ENCODE assay signal across 27 mouse cellular contexts in the genomic region with DNA sequence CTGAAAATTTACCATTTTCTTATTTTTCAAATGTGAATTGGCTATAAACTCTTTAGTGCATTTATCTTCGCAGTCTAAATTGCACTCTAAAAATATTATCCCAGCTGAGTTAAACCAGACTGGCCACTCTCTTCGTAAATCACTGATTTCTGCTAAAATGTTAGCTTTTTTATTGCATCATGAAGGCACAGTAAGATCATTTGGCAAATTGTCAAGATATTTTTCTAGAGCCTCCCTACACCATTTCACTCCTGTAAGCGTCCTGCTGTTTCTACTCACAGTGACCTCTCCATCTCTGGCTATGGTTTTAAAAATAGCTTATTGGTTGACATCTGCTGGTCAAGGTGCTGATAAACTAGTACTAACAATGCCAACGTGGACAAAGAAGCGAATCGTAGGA. TPM values are rescaled to one million over a fixed set of nuclear protein-coding genes. Genes with fewer than 3 reads are reported as not detected.
DNase-seq lines count a peak whose midpoint lies in the region; ATAC-seq and TF ChIP-seq lines count a peak whose summit lies in the region.
"Had no signal": no experiment of that assay in that cellular context is flagged by ENCODE, and none has a peak within 500 bp of the region (broad histone marks: within the 10 kb centered on the region; RNA-seq: fewer than 3 reads in every experiment).

No protein-coding gene starts in this region.

- no peak for ATAC-seq in heart, embryonic 13.5 days (ENCODE audit: extremely low read depth, insufficient number of reproducible peaks, low FRiP score, low TSS enrichment)
- no peak for ATAC-seq in kidney, embryonic 14.5 days (ENCODE audit: low FRiP score, low TSS enrichment)
- no peak for ATAC-seq in liver, postnatal 0 days
- ATAC-seq: forebrain, embryonic 15.5 days; Patski had no signal

- 49% methylated on average over 6 of the region's 6 CpGs for WGBS in heart, embryonic 13.5 days
- 61% methylated on average over 6 of the region's 6 CpGs for WGBS in kidney, embryonic 14.5 days
- WGBS in liver, adult 2 months, result 48% methylated on average over 6 of the region's 6 CpGs
- WGBS in liver, postnatal 0 days (ENCODE audit: insufficient replicate concordance), result 69% methylated on average over 6 of the region's 6 CpGs

- no peaks in the 10 kb centered on the region for H3K27me3 ChIP-seq in heart, embryonic 13.5 days (replicated peaks)
- no peaks in the 10 kb centered on the region for H3K27me3 ChIP-seq in kidney, embryonic 14.5 days (ENCODE audit: control insufficient read depth, insufficient read depth, low read length)
- H3K27me3 ChIP-seq in liver, adult 2 months (ENCODE audit: control insufficient read depth, insufficient read depth, low read length), result no peaks in the 10 kb centered on the region
- no peaks in the 10 kb centered on the region for H3K27me3 ChIP-seq in liver, postnatal 0 days (ENCODE audit: insufficient read depth, low read length)
- H3K27me3 ChIP-seq: embryonic facial prominence, embryonic 12.5 days; forebrain, embryonic 15.5 days; liver, embryonic 15.5 days; Patski had no signal

- 0 out of 2 replicates have a peak overlapping the region, but pooled peaks have one; percentile 10 for H3K4me2 ChIP-seq in heart, embryonic 13.5 days
- no peak overlapping the region for H3K4me2 ChIP-seq in kidney, embryonic 14.5 days (replicated peaks; ENCODE audit: low read depth, low read length)
- H3K4me2 ChIP-seq in liver, postnatal 0 days (ENCODE audit: low read depth, low read length), result no peak overlapping the region
- H3K4me2 ChIP-seq: embryonic facial prominence, embryonic 12.5 days; forebrain, embryonic 15.5 days; hindbrain, embryonic 14.5 days; liver, embryonic 15.5 days had no signal

- H3K27ac ChIP-seq in heart, embryonic 13.5 days (replicated peaks), result peak overlapping the region; percentile 57
- H3K27ac ChIP-seq in kidney, embryonic 14.5 days (ENCODE audit: low read depth, low read length), result peak overlapping the region; percentile 30; the same call in 1 of the 2 replicates
- no peak overlapping the region for H3K27ac ChIP-seq in liver, adult 2 months (replicated peaks; ENCODE audit: insufficient read depth, low read depth, low read length)
- H3K27ac ChIP-seq in liver, postnatal 0 days (ENCODE audit: low read depth), result no peak overlapping the region
- H3K27ac ChIP-seq in cortical plate, adult 2 months (ENCODE audit: insufficient read depth, low read length), result peak overlapping the region; percentile 71; the same call in 1 of the 2 replicates
- H3K27ac ChIP-seq: embryonic facial prominence, embryonic 12.5 days; forebrain, embryonic 10.5 days; forebrain, embryonic 15.5 days; heart, embryonic 10.5 days; hindbrain, embryonic 14.5 days; liver, embryonic 15.5 days had no signal

- H3K36me3 ChIP-seq in heart, embryonic 13.5 days, result peaks cover 52% of the 10 kb centered on the region
- H3K36me3 ChIP-seq in kidney, embryonic 14.5 days (ENCODE audit: control insufficient read depth, insufficient read depth, low read length), result peaks cover 18% of the 10 kb centered on the region
- H3K36me3 ChIP-seq in liver, adult 2 months (ENCODE audit: control insufficient read depth, insufficient read depth, low read length), result peaks cover 12% of the 10 kb centered on the region; the same call in 1 of the 2 replicates
- H3K36me3 ChIP-seq in liver, postnatal 0 days (replicated peaks; ENCODE audit: insufficient read depth, low read length), result peaks cover 9% of the 10 kb centered on the region; the same call in 1 of the 2 replicates

- H3K4me1 ChIP-seq in heart, embryonic 13.5 days, result peaks cover 25% of the 10 kb centered on the region
- H3K4me1 ChIP-seq in kidney, embryonic 14.5 days (ENCODE audit: control insufficient read depth, insufficient read depth, low read length), result peaks cover 4% of the 10 kb centered on the region; the same call in 1 of the 2 replicates
- peaks cover 2% of the 10 kb centered on the region; the same call in 1 of the 2 replicates for H3K4me1 ChIP-seq in liver, adult 2 months (ENCODE audit: control insufficient read depth, insufficient read depth, low read length)
- H3K4me1 ChIP-seq in liver, postnatal 0 days (ENCODE audit: insufficient read depth), result peaks cover 2% of the 10 kb centered on the region; the same call in 1 of the 2 replicates
- peaks cover 2% of the 10 kb centered on the region for H3K4me1 ChIP-seq in cortical plate, adult 2 months (ENCODE audit: control insufficient read depth, insufficient read depth, low read length)
- H3K4me1 ChIP-seq: embryonic facial prominence, embryonic 12.5 days; forebrain, embryonic 10.5 days; forebrain, embryonic 15.5 days; liver, embryonic 15.5 days had no signal

- H3K9me3 ChIP-seq in heart, embryonic 13.5 days, result no peaks in the 10 kb centered on the region
- H3K9me3 ChIP-seq in kidney, embryonic 14.5 days (ENCODE audit: control insufficient read depth, low read length), result no peaks in the 10 kb centered on the region
- no peaks in the 10 kb centered on the region for H3K9me3 ChIP-seq in liver, postnatal 0 days (ENCODE audit: low read length)
- H3K9me3 ChIP-seq: embryonic facial prominence, embryonic 12.5 days; forebrain, embryonic 10.5 days; forebrain, embryonic 15.5 days; heart, embryonic 10.5 days; liver, embryonic 15.5 days had no signal

- no peak for TF ChIP-seq EP300 in liver, postnatal 0 days (IDR thresholded peaks at IDR 0.05; ENCODE audit: low read depth)

- DNase-seq in heart, adult 18-20 months, result no peak
- DNase-seq in kidney, postnatal 14 days, result no peak
- peak; percentile 60 for DNase-seq in liver, adult 2 months (ENCODE audit: extremely low read depth, low read depth, low spot score)
- DNase-seq in liver, postnatal 0 days, result no peak
- DNase-seq: adrenal gland, postnatal 14 days; cerebellum, adult 11 months; cerebellum, adult 9-10 months; cerebellum, postnatal 36 days; embryo, embryonic 11 days; gastrocnemius, postnatal 25 days; kidney, adult 18-20 months; kidney, postnatal 25 days; layer of hippocampus, postnatal 36 days; liver; midbrain, embryonic 14.5 days had no signal

- no peaks in the 10 kb centered on the region for H3K79me2 ChIP-seq in liver, adult 2 months (ENCODE audit: control insufficient read depth, insufficient read depth, low read length)

- no peak overlapping the region for H3K4me3 ChIP-seq in heart, embryonic 13.5 days
- H3K4me3 ChIP-seq in kidney, embryonic 14.5 days (ENCODE audit: low read length), result no peak overlapping the region
- no peak overlapping the region for H3K4me3 ChIP-seq in liver, adult 2 months (ENCODE audit: insufficient read depth, low read depth, low read length)
- no peak overlapping the region for H3K4me3 ChIP-seq in liver, postnatal 0 days (ENCODE audit: low read depth, low read length)
- H3K4me3 ChIP-seq in cortical plate, adult 2 months (ENCODE audit: insufficient read depth, low read length), result no peak overlapping the region
- H3K4me3 ChIP-seq: embryonic facial prominence, embryonic 12.5 days; forebrain, embryonic 10.5 days; forebrain, embryonic 15.5 days; heart, embryonic 10.5 days; liver, embryonic 15.5 days had no signal

- no peak for TF ChIP-seq CTCF in liver, adult 2 months (IDR thresholded peaks at IDR 0.05; ENCODE audit: low read depth, low read length)
- TF ChIP-seq CTCF in liver, postnatal 0 days (IDR thresholded peaks at IDR 0.05; ENCODE audit: low read depth), result no peak
- TF ChIP-seq CTCF in cortical plate, adult 2 months (IDR thresholded peaks at IDR 0.05; ENCODE audit: extremely low read depth, insufficient read depth, low read length), result no peak

- TF ChIP-seq POLR2A in liver, adult 2 months (IDR thresholded peaks at IDR 0.05; ENCODE audit: extremely low read depth, insufficient read depth, low read length), result no peak
- no peak for TF ChIP-seq POLR2A in cortical plate, adult 2 months (IDR thresholded peaks at IDR 0.05; ENCODE audit: extremely low read depth, insufficient read depth, low read length)

- H3K9ac ChIP-seq in heart, embryonic 13.5 days, result 0 out of 2 replicates have a peak overlapping the region, but pooled peaks have one; percentile 11
- H3K9ac ChIP-seq in kidney, embryonic 14.5 days (ENCODE audit: low read depth, low read length), result no peak overlapping the region
- H3K9ac ChIP-seq in liver, adult 2 months (ENCODE audit: low read depth, low read length), result no peak overlapping the region
- no peak overlapping the region for H3K9ac ChIP-seq in liver, postnatal 0 days (replicated peaks)
- H3K9ac ChIP-seq: embryonic facial prominence, embryonic 12.5 days; forebrain, embryonic 15.5 days; hindbrain, embryonic 14.5 days; liver, embryonic 15.5 days had no signal

RNA-seq across cellular contexts. Expression of gene Ndufb2, which starts 13.7 kb away (rescaled TPM):
- 599 and 674 TPM in 2 replicates for polyA plus RNA-seq in heart, embryonic 13.5 days (2015; fragmentation: Nextera tagmentation; extraction: Ambion mirVana)
- total RNA-seq in heart, adult 18-20 months (2021), result 100 to 1,000 TPM; 707 to 787 TPM
- 304 and 445 TPM in 2 replicates for polyA plus RNA-seq in kidney, embryonic 14.5 days (2014; fragmentation: Nextera tagmentation; extraction: Ambion mirVana)
- 224 and 235 TPM in 2 replicates for total RNA-seq in liver, adult 2 months (2014; rRNA removed)
- 352 and 465 TPM in 2 replicates for polyA plus RNA-seq in liver, adult 2 months (2012; rRNA removed)
- polyA plus RNA-seq in liver, postnatal 0 days (2015; fragmentation: Nextera tagmentation; extraction: Ambion mirVana), result 248 and 260 TPM in 2 replicates
- polyA plus RNA-seq in cortical plate, adult 2 months (2012; rRNA removed), result 239 and 266 TPM in 2 replicates

RNA-seq across cellular contexts. Expression of gene Gm42420, which starts 20.5 kb away (rescaled TPM):
- polyA plus RNA-seq in heart, embryonic 13.5 days (2015; fragmentation: Nextera tagmentation; extraction: Ambion mirVana), result 1.1 and 1.8 TPM in 2 replicates
- total RNA-seq in heart, adult 18-20 months (2021), result 1 to 10 TPM in 1 of 2 experiments, not detected in 1; 1.7 TPM
- 2.1 TPM in 1 of 2 replicates, not detected in the other for polyA plus RNA-seq in kidney, embryonic 14.5 days (2014; fragmentation: Nextera tagmentation; extraction: Ambion mirVana)
- 0.65 and 1.2 TPM in 2 replicates for total RNA-seq in liver, adult 2 months (2014; rRNA removed)
- polyA plus RNA-seq in liver, adult 2 months (2012; rRNA removed), result 0.27 TPM in 1 of 2 replicates, not detected in the other
- polyA plus RNA-seq in liver, postnatal 0 days (2015; fragmentation: Nextera tagmentation; extraction: Ambion mirVana), result 1.2 and 1.9 TPM in 2 replicates
- polyA plus RNA-seq in cortical plate, adult 2 months (2012; rRNA removed), result 0.81 and 1.9 TPM in 2 replicates
- total RNA-seq: gastrocnemius, postnatal 25 days; monocyte, adult 5-6 weeks had no signal
- polyA plus RNA-seq: embryonic facial prominence, embryonic 12.5 days had no signal

RNA-seq across cellular contexts. Expression of gene Adck2, which starts 32.4 kb away (rescaled TPM):
- 12.6 and 14.6 TPM in 2 replicates for polyA plus RNA-seq in heart, embryonic 13.5 days (2015; fragmentation: Nextera tagmentation; extraction: Ambion mirVana)
- total RNA-seq in heart, adult 18-20 months (2021), result 10 to 100 TPM; 13.1 to 13.6 TPM
- polyA plus RNA-seq in kidney, embryonic 14.5 days (2014; fragmentation: Nextera tagmentation; extraction: Ambion mirVana), result 13.8 and 24.4 TPM in 2 replicates
- total RNA-seq in liver, adult 2 months (2014; rRNA removed), result 4.4 and 4.5 TPM in 2 replicates
- polyA plus RNA-seq in liver, adult 2 months (2012; rRNA removed), result 4.2 and 5.1 TPM in 2 replicates
- polyA plus RNA-seq in liver, postnatal 0 days (2015; fragmentation: Nextera tagmentation; extraction: Ambion mirVana), result 15.8 and 17.1 TPM in 2 replicates
- polyA plus RNA-seq in cortical plate, adult 2 months (2012; rRNA removed), result 26.2 and 26.4 TPM in 2 replicates

RNA-seq across cellular contexts. Expression of gene Dennd2a, which starts 48.4 kb away (rescaled TPM):
- 15.9 and 17.4 TPM in 2 replicates for polyA plus RNA-seq in heart, embryonic 13.5 days (2015; fragmentation: Nextera tagmentation; extraction: Ambion mirVana)
- 1 to 10 TPM; 5.8 to 6.2 TPM for total RNA-seq in heart, adult 18-20 months (2021)
- polyA plus RNA-seq in kidney, embryonic 14.5 days (2014; fragmentation: Nextera tagmentation; extraction: Ambion mirVana), result 23.3 and 31.8 TPM in 2 replicates
- total RNA-seq in liver, adult 2 months (2014; rRNA removed), result 1.3 and 1.6 TPM in 2 replicates
- polyA plus RNA-seq in liver, adult 2 months (2012; rRNA removed), result 2.0 TPM in 2 replicates
- polyA plus RNA-seq in liver, postnatal 0 days (2015; fragmentation: Nextera tagmentation; extraction: Ambion mirVana), result 1.6 TPM in 2 replicates
- polyA plus RNA-seq in cortical plate, adult 2 months (2012; rRNA removed), result 13.1 and 14.0 TPM in 2 replicates
- total RNA-seq: MEL; monocyte, adult 5-6 weeks had no signal

Comparison
In these comparisons a context has a peak if more than half of its experiments do, and no peak if none do; other contexts are left out.
1. H3K27ac ChIP-seq: peak in heart, embryonic 13.5 days (single experiment), kidney, embryonic 14.5 days (single experiment) and cortical plate, adult 2 months (single experiment); none in liver, adult 2 months (single experiment) and liver, postnatal 0 days (single experiment).